Comparison of ENCODE assay signal across 11 mouse cellular contexts in the genomic region with DNA sequence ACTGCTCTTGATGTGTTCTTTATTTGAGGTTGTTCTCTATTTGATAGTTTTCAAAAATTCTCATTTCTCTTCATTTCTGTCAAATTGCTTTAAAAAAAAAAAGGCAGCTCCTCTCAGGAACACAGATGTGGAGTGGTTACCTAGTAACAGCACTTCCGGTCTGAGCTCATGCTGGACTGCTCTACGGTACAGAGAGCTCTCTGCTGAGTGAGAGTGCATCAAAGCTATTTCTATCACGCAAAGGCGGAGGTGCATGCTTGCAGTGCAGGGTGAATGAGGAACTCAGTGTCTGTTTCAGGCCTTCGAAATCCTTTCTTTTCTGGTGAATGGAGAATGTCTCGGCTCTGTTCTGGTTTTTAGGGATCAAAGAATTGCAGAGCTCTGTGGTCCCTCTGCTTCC. TPM values are rescaled to one million over a fixed set of nuclear protein-coding genes. Genes with fewer than 3 reads are reported as not detected.
A peak's percentile ranks its signal among the peaks of the same experiment; 100 is the strongest.
DNase-seq lines count a peak whose midpoint lies in the region; ATAC-seq lines count a peak whose summit lies in the region.
"Had no signal": no experiment of that assay in that cellular context is flagged by ENCODE, and none has a peak within 500 bp of the region (broad histone marks: within the 10 kb centered on the region; RNA-seq: fewer than 3 reads in every experiment).

No protein-coding gene starts in this region.

- no peak for DNase-seq in limb, embryonic 10.5 days (ENCODE audit: low spot score)
- peak; percentile 14 for DNase-seq in MN1 (ENCODE audit: low spot score)
- DNase-seq in R1 (ENCODE audit: low read depth, low spot score) = peak; percentile 5
- DNase-seq in spleen, postnatal 36 days (ENCODE audit: low spot score in 2 of 2) = no peak
- no peak for DNase-seq in Muller cell, postnatal 12 days (ENCODE audit: inconsistent ontology term)
- no peak for DNase-seq in adrenal gland, postnatal 4 days (ENCODE audit: low spot score in 2 of 2)
- DNase-seq: cerebellum, postnatal 14 days; thymus, adult 2 months had no signal

- no peak overlapping the region for H3K9ac ChIP-seq in limb, embryonic 12.5 days (replicated peaks)
- no peak overlapping the region for H3K9ac ChIP-seq in hindbrain, embryonic 15.5 days
- H3K9ac ChIP-seq: lung, embryonic 15.5 days had no signal

- WGBS in limb, embryonic 12.5 days = 46% methylated on average over 6 of the region's 6 CpGs
- WGBS in limb, embryonic 10.5 days = 65% methylated on average over 6 of the region's 6 CpGs
- 26% methylated on average over 6 of the region's 6 CpGs for WGBS in hindbrain, embryonic 15.5 days

- H3K27ac ChIP-seq in limb, embryonic 12.5 days = 0 out of 2 replicates have a peak overlapping the region, but pooled peaks have one; percentile 18
- no peak overlapping the region for H3K27ac ChIP-seq in limb, embryonic 10.5 days
- H3K27ac ChIP-seq in hindbrain, embryonic 15.5 days (replicated peaks) = 0 out of 2 replicates have a peak overlapping the region, but pooled peaks have one; percentile 9
- H3K27ac ChIP-seq: lung, embryonic 15.5 days had no signal

- peaks cover 8% of the 10 kb centered on the region for H3K4me1 ChIP-seq in limb, embryonic 12.5 days (replicated peaks)
- peaks cover 5% of the 10 kb centered on the region; the same call in 1 of the 2 replicates for H3K4me1 ChIP-seq in limb, embryonic 10.5 days
- H3K4me1 ChIP-seq in hindbrain, embryonic 15.5 days (replicated peaks) = peaks cover 5% of the 10 kb centered on the region
- H3K4me1 ChIP-seq: lung, embryonic 15.5 days had no signal

- ATAC-seq in limb, embryonic 12.5 days (ENCODE audit: insufficient number of reproducible peaks, insufficient read depth, low FRiP score, low TSS enrichment, low read depth) = no peak
- peak; percentile 83; the same call in 1 of the 2 replicates for ATAC-seq in hindbrain, embryonic 15.5 days (ENCODE audit: low FRiP score, low read depth)

- H3K9me3 ChIP-seq in limb, embryonic 12.5 days = no peaks in the 10 kb centered on the region
- no peaks in the 10 kb centered on the region for H3K9me3 ChIP-seq in limb, embryonic 10.5 days (replicated peaks)
- no peaks in the 10 kb centered on the region for H3K9me3 ChIP-seq in hindbrain, embryonic 15.5 days
- H3K9me3 ChIP-seq: lung, embryonic 15.5 days had no signal

- H3K4me3 ChIP-seq in limb, embryonic 12.5 days (replicated peaks) = no peak overlapping the region
- no peak overlapping the region for H3K4me3 ChIP-seq in limb, embryonic 10.5 days
- no peak overlapping the region for H3K4me3 ChIP-seq in hindbrain, embryonic 15.5 days
- H3K4me3 ChIP-seq: lung, embryonic 15.5 days had no signal

- H3K36me3 ChIP-seq in limb, embryonic 12.5 days = peaks cover 56% of the 10 kb centered on the region
- H3K36me3 ChIP-seq in limb, embryonic 10.5 days = peaks cover 33% of the 10 kb centered on the region
- H3K36me3 ChIP-seq in hindbrain, embryonic 15.5 days = no peaks in the 10 kb centered on the region
- H3K36me3 ChIP-seq: lung, embryonic 15.5 days had no signal

- no peak overlapping the region for H3K4me2 ChIP-seq in limb, embryonic 12.5 days
- 0 out of 2 replicates have a peak overlapping the region, but pooled peaks have one; percentile 13 for H3K4me2 ChIP-seq in hindbrain, embryonic 15.5 days
- H3K4me2 ChIP-seq: lung, embryonic 15.5 days had no signal

- H3K27me3 ChIP-seq in limb, embryonic 12.5 days = no peaks in the 10 kb centered on the region
- H3K27me3 ChIP-seq in limb, embryonic 10.5 days (ENCODE audit: low read depth, poor library complexity, severe bottlenecking) = no peaks in the 10 kb centered on the region
- H3K27me3 ChIP-seq in hindbrain, embryonic 15.5 days = no peaks in the 10 kb centered on the region
- H3K27me3 ChIP-seq: lung, embryonic 15.5 days had no signal

RNA-seq across cellular contexts. Expression of a gene that starts 41.6 kb away (rescaled TPM):
- polyA plus RNA-seq in limb, embryonic 12.5 days (2016; fragmentation: Nextera tagmentation; extraction: Ambion mirVana) = 192 and 211 TPM in 2 replicates
- polyA plus RNA-seq in limb, embryonic 10.5 days (2016; fragmentation: Nextera tagmentation; extraction: Ambion mirVana) = 41.3 and 81.1 TPM in 2 replicates
- polyA plus RNA-seq in hindbrain, embryonic 15.5 days (2015; fragmentation: Nextera tagmentation; extraction: Ambion mirVana) = 2.3 and 3.0 TPM in 2 replicates
- total RNA-seq in adrenal gland, postnatal 4 days (2021) = 1 to 10 TPM in 1 of 2 experiments, under 1 TPM in 1; 0.76 to 1.1 TPM

Comparison
In these comparisons a context has a peak if more than half of its experiments do, and no peak if none do; other contexts are left out.
1. DNase-seq: peak in MN1 (single experiment) and R1 (single experiment); none in limb, embryonic 10.5 days (single experiment), spleen, postnatal 36 days (0 of 2), Muller cell, postnatal 12 days (single experiment) and adrenal gland, postnatal 4 days (0 of 2).
2. RNA of a gene that starts 41.6 kb away (polyA plus RNA-seq): 192 to 211 TPM in limb, embryonic 12.5 days and 41.3 to 81.1 TPM in limb, embryonic 10.5 days; 2.3 to 3.0 TPM in hindbrain, embryonic 15.5 days; every median in the first group is over 10 times any median in the second.